ENCODE assay signal across 15 mouse cellular contexts in genomic region chr6:103749122-103749773, GRCm38 (mm10).
DNase-seq lines count a peak whose midpoint lies in the region; ATAC-seq and TF ChIP-seq lines count a peak whose summit lies in the region.
"Had no signal": no experiment of that assay in that cellular context is flagged by ENCODE, and none has a peak within 500 bp of the region (broad histone marks: within the 10 kb centered on the region; RNA-seq: fewer than 3 reads in every experiment).

No protein-coding gene starts in this region.

- no peak for DNase-seq in left cerebral cortex, adult 2 months (ENCODE audit: extremely low spot score in 1 of 2, low spot score in 2 of 2)
- no peak for DNase-seq in left cerebral cortex, adult 11 months (ENCODE audit: low spot score)
- no peak for DNase-seq in kidney, adult 2 months
- no peak for DNase-seq in ovary, adult 18-20 months (ENCODE audit: low spot score)
- no peak for DNase-seq in kidney, postnatal 10 days
- DNase-seq: adrenal gland, postnatal 25 days; cerebellum, adult 11-12 months; gastrocnemius, adult 2 months; lung, adult 18-20 months had no signal

- no peak for TF ChIP-seq CTCF in left cerebral cortex, adult 2 months (IDR thresholded peaks at IDR 0.05)
- no peak for TF ChIP-seq CTCF in kidney, adult 2 months (conservative IDR thresholded peaks at IDR 0.05; ENCODE audit: insufficient read depth, insufficient read length, low read depth, low read length)

- peak overlapping the region; percentile 17; the same call in 1 of the 2 replicates for H3K4me2 ChIP-seq in forebrain, embryonic 12.5 days
- H3K4me2 ChIP-seq in hindbrain, embryonic 15.5 days: peak overlapping the region; percentile 35
- peak overlapping the region; percentile 35 for H3K4me2 ChIP-seq in midbrain, embryonic 16.5 days (ENCODE audit: low read length)
- H3K4me2 ChIP-seq: embryonic facial prominence, embryonic 13.5 days; limb, embryonic 12.5 days had no signal

- H3K27ac ChIP-seq in left cerebral cortex, adult 2 months: no peak overlapping the region
- no peak overlapping the region for H3K27ac ChIP-seq in forebrain, embryonic 12.5 days
- H3K27ac ChIP-seq in hindbrain, embryonic 15.5 days (replicated peaks): no peak overlapping the region
- H3K27ac ChIP-seq in midbrain, embryonic 16.5 days (ENCODE audit: low read length): no peak overlapping the region
- H3K27ac ChIP-seq in kidney, adult 2 months (ENCODE audit: insufficient read depth, low read depth, low read length): no peak overlapping the region
- H3K27ac ChIP-seq: embryonic facial prominence, embryonic 13.5 days; gastrocnemius, adult 2 months; limb, embryonic 12.5 days had no signal

- peaks cover 4% of the 10 kb centered on the region; the same call in 1 of the 2 replicates for H3K4me1 ChIP-seq in forebrain, embryonic 12.5 days
- 0 out of 2 replicates have a peak, but pooled peaks cover 3% of the 10 kb centered on the region for H3K4me1 ChIP-seq in hindbrain, embryonic 15.5 days (replicated peaks)
- 0 out of 2 replicates have a peak, but pooled peaks cover 3% of the 10 kb centered on the region for H3K4me1 ChIP-seq in midbrain, embryonic 16.5 days (ENCODE audit: control insufficient read depth, insufficient read depth, low read length)
- no peaks in the 10 kb centered on the region for H3K4me1 ChIP-seq in kidney, adult 2 months (ENCODE audit: control insufficient read depth, insufficient read depth, low read length)
- H3K4me1 ChIP-seq: embryonic facial prominence, embryonic 13.5 days; limb, embryonic 12.5 days had no signal

- H3K4me3 ChIP-seq in left cerebral cortex, adult 2 months: peak overlapping the region; percentile 15
- H3K4me3 ChIP-seq in forebrain, embryonic 12.5 days (replicated peaks): no peak overlapping the region
- no peak overlapping the region for H3K4me3 ChIP-seq in hindbrain, embryonic 15.5 days
- H3K4me3 ChIP-seq in midbrain, embryonic 16.5 days (ENCODE audit: low read depth, low read length): no peak overlapping the region
- no peak overlapping the region for H3K4me3 ChIP-seq in kidney, adult 2 months (ENCODE audit: insufficient read depth, low read depth, low read length)
- H3K4me3 ChIP-seq: embryonic facial prominence, embryonic 13.5 days; gastrocnemius, adult 2 months; limb, embryonic 12.5 days had no signal

- peak; percentile 69; the same call in 1 of the 2 replicates for ATAC-seq in forebrain, embryonic 12.5 days (ENCODE audit: low FRiP score)
- ATAC-seq in hindbrain, embryonic 15.5 days (ENCODE audit: low FRiP score, low read depth): no peak
- 0 out of 2 replicates have a peak, but pooled peaks have one; percentile 70 for ATAC-seq in midbrain, embryonic 16.5 days
- ATAC-seq: Patski had no signal

- no peaks in the 10 kb centered on the region for H3K36me3 ChIP-seq in forebrain, embryonic 12.5 days (replicated peaks)
- no peaks in the 10 kb centered on the region for H3K36me3 ChIP-seq in hindbrain, embryonic 15.5 days
- no peaks in the 10 kb centered on the region for H3K36me3 ChIP-seq in midbrain, embryonic 16.5 days (ENCODE audit: control insufficient read depth, insufficient read depth, low read length)
- no peaks in the 10 kb centered on the region for H3K36me3 ChIP-seq in kidney, adult 2 months (ENCODE audit: control insufficient read depth, insufficient read depth, low read length)
- H3K36me3 ChIP-seq: embryonic facial prominence, embryonic 13.5 days; limb, embryonic 12.5 days had no signal

- no peak for TF ChIP-seq POLR2A in kidney, adult 2 months (IDR thresholded peaks at IDR 0.05; ENCODE audit: low read depth, low read length)

- no peak overlapping the region for H3K9ac ChIP-seq in forebrain, embryonic 12.5 days
- no peak overlapping the region for H3K9ac ChIP-seq in hindbrain, embryonic 15.5 days
- no peak overlapping the region for H3K9ac ChIP-seq in midbrain, embryonic 16.5 days (ENCODE audit: low read depth, low read length)
- H3K9ac ChIP-seq: embryonic facial prominence, embryonic 13.5 days; limb, embryonic 12.5 days had no signal

- 42% methylated on average over 16 of the region's 16 CpGs for WGBS in forebrain, embryonic 12.5 days
- WGBS in hindbrain, embryonic 15.5 days: 36% methylated on average over 16 of the region's 16 CpGs
- WGBS in midbrain, embryonic 16.5 days: 20% methylated on average over 16 of the region's 16 CpGs
- 75% methylated on average over 16 of the region's 16 CpGs for WGBS in kidney, adult 2 months

- H3K9me3 ChIP-seq in forebrain, embryonic 12.5 days: no peaks in the 10 kb centered on the region
- no peaks in the 10 kb centered on the region for H3K9me3 ChIP-seq in hindbrain, embryonic 15.5 days
- no peaks in the 10 kb centered on the region for H3K9me3 ChIP-seq in midbrain, embryonic 16.5 days (replicated peaks; ENCODE audit: control insufficient read depth, low read length, poor library complexity, severe bottlenecking)
- H3K9me3 ChIP-seq: limb, embryonic 12.5 days had no signal

- no peaks in the 10 kb centered on the region for H3K27me3 ChIP-seq in forebrain, embryonic 12.5 days
- no peaks in the 10 kb centered on the region for H3K27me3 ChIP-seq in hindbrain, embryonic 15.5 days
- no peaks in the 10 kb centered on the region for H3K27me3 ChIP-seq in midbrain, embryonic 16.5 days (ENCODE audit: control insufficient read depth, insufficient read depth, low read depth, low read length)
- no peaks in the 10 kb centered on the region for H3K27me3 ChIP-seq in kidney, adult 2 months (replicated peaks; ENCODE audit: control insufficient read depth, insufficient read depth, low read length)
- H3K27me3 ChIP-seq: embryonic facial prominence, embryonic 13.5 days; limb, embryonic 12.5 days; Patski had no signal

- intact Hi-C loops in left cerebral cortex, adult 2 months (cut with DNase I): no loop called here
